Mouse (Mus musculus) small intestine, adult 2 months (tissue): ENCODE data around the gene Ppp1r21. TPM values are rescaled to one million over a fixed set of nuclear protein-coding genes. Genes with fewer than 3 reads are reported as not detected.

ENCODE experiments used
- H3K27ac ChIP-seq: fragments of 200-500 bp; 2 replicates; pipeline ENCODE4 v1.5.1; 2012; ENCODE audit warnings: low read depth, low read length, control low read depth, inconsistent platforms; ENCODE audit not compliant: insufficient read depth
- H3K27me3 ChIP-seq: fragments of 200-500 bp; 2 replicates; pipeline ENCODE4 v1.6.1; 2012; ENCODE audit warnings: mild to moderate bottlenecking, moderate library complexity, low read length, inconsistent platforms; ENCODE audit not compliant: control insufficient read depth, insufficient read depth
- H3K36me3 ChIP-seq: fragments of 200-500 bp; 2 replicates; pipeline ENCODE4 v1.6.1; 2012; ENCODE audit warnings: mild to moderate bottlenecking, low read length, control low read depth, inconsistent platforms; ENCODE audit not compliant: control insufficient read depth, insufficient read depth
- H3K4me1 ChIP-seq: fragments of 200-500 bp; 2 replicates; pipeline ENCODE4 v1.6.1; 2012; ENCODE audit warnings: low read length, inconsistent platforms, mixed read lengths; ENCODE audit not compliant: control insufficient read depth, insufficient read depth, insufficient read length
- H3K4me3 ChIP-seq: fragments of 200-500 bp; 2 replicates; pipeline ENCODE4 v1.5.1; 2012; ENCODE audit warnings: low read depth, mild to moderate bottlenecking, control low read depth, inconsistent platforms, low read length, moderate library complexity
- CTCF ChIP-seq: fragments of 200-500 bp; IDR thresholded peaks from 2 replicates; pipeline ENCODE4 v1.5.1; 2012; ENCODE audit warnings: low read depth, mild to moderate bottlenecking, control low read depth, inconsistent platforms, low read length, moderate library complexity, mixed read lengths; ENCODE audit not compliant: insufficient replicate concordance, insufficient read length; ENCODE audit errors: extremely low read depth
- POLR2A ChIP-seq: fragments of 200-500 bp; IDR thresholded peaks from 2 replicates; pipeline ENCODE4 v1.6.1; 2012; ENCODE audit warnings: low read depth, mild to moderate bottlenecking, control low read depth, inconsistent platforms, low read length, moderate library complexity
- WGBS: fragments of 180-500 bp; shearing (Covaris S2); methylation state at CpG from one replicate; pipeline ENCODE4 v1.1.7; 2018; 5-methylcytosine and 5-hydroxymethylcytosine counted together
- polyA plus RNA-seq: library from polyadenylated mRNA; depleted of rRNA; stranded (reverse); fragments of >200 nt; gene quantifications from 2 replicates; pipeline ENCODE4 v1.2.3, GENCODE M21; 2012

Ppp1r21 gene
- polyA plus RNA-seq, 1 experiment: 15.7 TPM

DNA sequence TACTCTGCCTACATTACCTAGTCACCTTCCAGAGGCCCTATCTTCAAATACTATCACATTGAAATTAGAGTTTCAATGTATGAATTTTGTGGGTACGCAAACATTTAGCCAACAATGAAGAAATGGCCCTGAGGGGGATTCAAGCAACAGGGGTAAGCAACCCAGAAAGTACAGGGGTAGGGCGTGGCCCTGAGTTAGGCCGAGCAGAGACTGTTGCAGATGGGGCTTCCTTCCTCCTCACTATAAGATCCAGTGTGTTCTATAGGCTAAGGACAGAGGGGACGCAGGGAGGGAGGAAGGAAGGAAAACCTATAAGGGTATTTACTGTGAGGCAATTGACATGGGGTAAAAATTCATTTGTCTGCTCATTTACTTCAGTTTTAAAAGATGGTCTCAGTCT is 94.5 kb downstream of the Ppp1r21 start:
- TF ChIP-seq POLR2A: no peak
- TF ChIP-seq CTCF: no peak
- no peak overlapping the region for H3K27ac ChIP-seq
- peaks cover 21% of the 10 kb centered on the region for H3K4me1 ChIP-seq
- no peak overlapping the region for H3K4me3 ChIP-seq
- WGBS: 87% methylated on average over 4 of the region's 4 CpGs
- no peaks in the 10 kb centered on the region for H3K27me3 ChIP-seq
- no peaks in the 10 kb centered on the region for H3K36me3 ChIP-seq

DNA sequence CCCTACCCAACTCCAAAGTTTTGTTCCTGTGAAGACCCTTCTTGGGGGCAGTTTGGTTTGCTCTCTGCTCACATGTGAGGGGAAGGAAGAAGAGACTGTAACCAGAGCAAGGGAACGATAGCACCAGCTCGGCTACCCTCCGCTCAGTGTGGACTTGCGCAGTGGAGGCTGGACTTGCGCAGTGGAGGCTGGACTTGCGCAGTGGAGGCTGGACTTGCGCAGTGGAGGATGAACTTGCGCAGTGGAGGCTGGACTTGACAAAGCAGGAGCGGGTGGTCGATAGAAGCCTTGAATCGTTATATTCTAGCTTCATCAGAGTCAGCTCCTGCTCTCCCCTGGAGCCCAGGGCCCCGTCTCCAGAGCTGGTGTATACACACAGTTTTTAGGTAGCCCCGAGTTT is 95.4 kb downstream of the Ppp1r21 start:
- 92% methylated on average over 13 of the region's 13 CpGs for WGBS
- TF ChIP-seq POLR2A (no peak), CTCF (no peak)
- no peak overlapping the region; the same call in 1 of the 2 replicates for H3K27ac ChIP-seq

DNA sequence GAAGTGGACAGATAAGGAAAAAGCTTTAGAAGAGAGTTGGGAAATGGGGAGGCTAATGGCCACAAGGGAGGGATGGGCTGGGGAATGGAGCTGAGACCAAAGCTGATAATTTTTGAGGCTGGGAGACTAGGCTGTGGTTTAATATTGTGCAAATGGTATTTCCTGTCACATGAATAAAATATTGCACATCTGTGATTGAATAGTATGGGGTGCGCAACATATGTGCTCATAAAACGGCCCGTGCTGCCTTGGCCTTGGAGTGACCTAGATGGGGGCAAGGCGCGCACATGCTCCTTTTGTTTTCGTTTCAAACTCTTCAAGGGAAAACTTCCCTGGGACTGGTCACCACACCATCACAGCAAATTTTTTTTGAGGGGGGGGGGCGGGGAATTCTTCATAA is 96.0 kb downstream of the Ppp1r21 start:
- H3K27ac ChIP-seq: peak overlapping the region; percentile 87
- H3K36me3 ChIP-seq: no peaks in the 10 kb centered on the region
- H3K27me3 ChIP-seq: no peaks in the 10 kb centered on the region
- WGBS: 82% methylated on average over 7 of the region's 7 CpGs
- H3K4me1 ChIP-seq: peaks cover 31% of the 10 kb centered on the region
- no peak overlapping the region for H3K4me3 ChIP-seq
- no peak for TF ChIP-seq POLR2A
- no peak for TF ChIP-seq CTCF

More for the DNA sequence above, 95.4 kb downstream of the Ppp1r21 start:
- H3K4me3 ChIP-seq: no peak overlapping the region
- no peaks in the 10 kb centered on the region for H3K36me3 ChIP-seq
- H3K4me1 ChIP-seq: peaks cover 29% of the 10 kb centered on the region
- no peaks in the 10 kb centered on the region for H3K27me3 ChIP-seq

DNA sequence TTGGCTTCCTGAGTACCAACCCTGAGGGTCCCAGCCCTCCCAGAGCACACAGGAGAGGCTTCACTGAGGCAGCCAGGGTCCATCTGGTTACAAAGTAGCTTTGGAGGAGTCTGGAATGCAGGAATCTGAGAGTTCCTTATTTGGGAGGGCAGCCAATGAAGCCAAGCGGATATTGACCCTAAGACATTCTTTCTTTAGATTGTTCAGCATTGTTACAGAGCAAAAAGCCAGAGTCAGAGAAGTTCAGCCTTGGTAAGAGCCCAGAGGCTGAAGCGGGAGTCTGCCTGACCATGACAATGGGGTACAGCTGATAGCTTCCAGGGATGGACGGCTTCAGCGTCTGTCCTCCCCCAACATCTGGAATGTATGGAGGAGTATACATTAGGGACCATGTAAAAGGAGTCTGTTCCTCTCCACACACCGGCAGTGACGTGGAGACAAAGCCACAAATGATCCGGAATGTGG is 96.5 kb downstream of the Ppp1r21 start:
- H3K4me3 ChIP-seq: peak overlapping the region; percentile 23
- H3K27ac ChIP-seq: peak overlapping the region; percentile 87
- 69% methylated on average over 7 of the region's 7 CpGs for WGBS
- H3K4me1 ChIP-seq: peaks cover 31% of the 10 kb centered on the region
- H3K36me3 ChIP-seq: no peaks in the 10 kb centered on the region
- no peak for TF ChIP-seq CTCF
- no peak for TF ChIP-seq POLR2A
- H3K27me3 ChIP-seq: no peaks in the 10 kb centered on the region

DNA sequence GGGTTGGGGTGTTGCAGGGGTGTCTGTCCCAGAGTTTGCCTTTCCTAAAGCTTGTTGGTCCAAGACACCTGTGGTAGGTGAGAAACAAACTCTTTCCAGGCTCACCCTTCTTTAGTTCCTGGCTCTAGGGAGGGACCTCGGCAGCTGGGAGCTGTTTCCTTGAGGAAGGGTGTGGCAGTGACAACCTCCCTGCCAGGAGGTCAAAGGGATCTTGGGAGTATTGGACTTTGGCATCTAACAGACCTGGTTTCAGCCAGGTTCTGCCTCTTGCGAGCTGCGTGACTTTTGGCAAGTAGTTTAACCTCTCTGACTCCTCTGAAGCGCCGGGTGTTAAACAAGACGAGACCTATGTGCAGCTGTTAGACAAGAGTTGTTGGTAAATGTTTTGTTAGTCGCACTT is 97.2 kb downstream of the Ppp1r21 start:
- Histone ChIP-seq H3K27me3 (no peaks in the 10 kb centered on the region), H3K36me3 (no peaks in the 10 kb centered on the region), H3K4me1 (peaks cover 31% of the 10 kb centered on the region), H3K4me3 (peak overlapping the region; percentile 23), H3K27ac (peak overlapping the region; percentile 87)
- no peak for TF ChIP-seq POLR2A
- TF ChIP-seq CTCF: no peak
- WGBS: 12% methylated on average over 7 of the region's 7 CpGs

DNA sequence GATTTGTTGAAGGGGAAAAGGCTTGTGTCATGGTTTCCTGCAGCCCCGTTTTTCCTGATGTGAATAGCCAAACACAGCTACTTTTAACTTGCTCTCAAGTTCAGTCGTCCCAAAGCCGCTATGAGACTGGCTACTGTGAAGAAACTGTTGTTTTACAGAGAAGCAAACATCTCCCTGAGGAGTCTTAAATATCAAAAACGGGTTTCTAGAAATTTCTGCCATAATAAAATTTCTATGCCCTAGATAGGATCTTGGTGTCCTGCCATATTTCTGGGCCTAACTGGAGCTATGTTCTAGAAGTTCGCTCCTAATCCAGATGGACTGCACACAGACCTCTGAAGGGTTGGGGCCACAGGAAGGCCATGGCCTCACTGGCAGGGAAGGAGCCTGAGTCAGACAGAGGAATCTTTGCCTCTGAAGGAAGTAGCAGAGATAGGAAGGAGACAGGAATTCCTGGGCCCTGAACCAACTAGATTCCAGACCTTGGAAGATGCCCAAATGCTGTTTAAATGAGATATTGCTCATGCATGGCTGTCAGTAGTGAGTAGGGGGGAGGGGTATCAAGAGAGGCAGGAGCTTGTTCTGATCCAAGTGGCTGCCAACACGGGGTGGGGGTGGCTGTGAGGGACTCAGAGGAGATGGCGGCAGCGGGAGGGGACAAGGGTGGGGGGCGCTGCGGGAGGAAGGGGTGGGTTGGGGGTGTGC is 98.9 kb downstream of the Ppp1r21 start:
- Histone ChIP-seq H3K27me3 (no peaks in the 10 kb centered on the region), H3K27ac (peak overlapping the region; percentile 42), H3K4me1 (peaks cover 31% of the 10 kb centered on the region), H3K36me3 (no peaks in the 10 kb centered on the region), H3K4me3 (no peak overlapping the region)
- 58% methylated on average over 10 of the region's 10 CpGs for WGBS
- TF ChIP-seq POLR2A (no peak), CTCF (no peak)

DNA sequence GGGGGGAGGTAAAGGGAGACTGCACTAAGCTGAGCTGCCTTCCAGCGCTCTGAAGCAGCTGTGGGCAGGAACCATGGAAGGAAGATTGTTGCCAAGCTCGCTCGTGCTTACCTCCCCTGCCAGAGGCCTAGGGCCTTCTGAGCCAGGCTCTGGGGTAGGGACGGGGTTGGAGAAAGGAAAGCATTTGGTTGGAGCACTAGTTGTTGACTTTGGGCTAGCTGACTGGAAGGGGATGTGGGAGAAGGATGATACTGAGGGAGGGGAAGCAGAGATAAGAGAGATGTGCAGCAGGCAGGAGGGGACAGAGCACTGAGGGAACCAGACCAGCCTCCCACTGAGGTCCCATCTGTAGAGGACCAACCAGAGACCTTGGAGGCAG is 99.5 kb downstream of the Ppp1r21 start:
- Histone ChIP-seq H3K4me1 (peaks cover 31% of the 10 kb centered on the region), H3K4me3 (no peak overlapping the region), H3K36me3 (no peaks in the 10 kb centered on the region), H3K27ac (peak overlapping the region; percentile 68), H3K27me3 (no peaks in the 10 kb centered on the region)
- no peak for TF ChIP-seq POLR2A
- no peak for TF ChIP-seq CTCF
- 58% methylated on average over 4 of the region's 4 CpGs for WGBS
